Mouse (Mus musculus) forebrain, embryonic 13.5 days (tissue): ENCODE measurements around the gene Dlg2. TPM values are rescaled to one million over a fixed set of nuclear protein-coding genes. Genes with fewer than 3 reads are reported as not detected.

ENCODE experiments used
- ATAC-seq: fragments of 200-750 bp; cut with Nextera tagmentation; 2 replicates; pipeline ENCODE4 v1.8.0; 2017
- H3K27ac ChIP-seq: fragments of 300-500 bp; sonication (generic); 2 replicates; pipeline ENCODE4 v1.5.1; 2015; ENCODE audit warnings: inconsistent platforms, mild to moderate bottlenecking, moderate library complexity
- H3K27me3 ChIP-seq: fragments of 300-500 bp; sonication (generic); 2 replicates; pipeline ENCODE4 v1.6.1; 2015; ENCODE audit warnings: mild to moderate bottlenecking, inconsistent platforms
- H3K36me3 ChIP-seq: fragments of 300-500 bp; sonication (generic); 2 replicates; pipeline ENCODE4 v1.6.1; 2015; ENCODE audit warnings: mild to moderate bottlenecking, inconsistent platforms; ENCODE audit not compliant: poor library complexity, severe bottlenecking
- H3K4me1 ChIP-seq: fragments of 300-500 bp; sonication (generic); 2 replicates; pipeline ENCODE4 v1.6.1; 2015; ENCODE audit warnings: inconsistent platforms
- H3K4me2 ChIP-seq: fragments of 300-500 bp; sonication (generic); 2 replicates; pipeline ENCODE4 v1.6.1; 2015; ENCODE audit warnings: inconsistent platforms, mild to moderate bottlenecking, moderate library complexity
- H3K4me3 ChIP-seq: fragments of 300-500 bp; sonication (generic); 2 replicates; pipeline ENCODE4 v1.5.1; 2015; ENCODE audit warnings: mild to moderate bottlenecking, inconsistent platforms
- H3K9ac ChIP-seq: fragments of 300-500 bp; sonication (generic); 2 replicates; pipeline ENCODE4 v1.6.1; 2015; ENCODE audit warnings: mild to moderate bottlenecking, inconsistent platforms
- H3K9me3 ChIP-seq: fragments of 300-500 bp; sonication (generic); replicated peaks from 2 replicates; pipeline ENCODE4 v1.6.1; 2016; ENCODE audit warnings: inconsistent platforms
- WGBS: fragments of 180-500 bp; shearing (Covaris S2); methylation state at CpG from one replicate; pipeline ENCODE4 v1.1.7; 2015; 5-methylcytosine and 5-hydroxymethylcytosine counted together
- polyA plus RNA-seq: library from polyadenylated mRNA; unstranded; fragments of >200 nt; fragmentation: Nextera tagmentation; extraction: Ambion mirVana; gene quantifications from 2 replicates; pipeline ENCODE4 v1.2.1, GENCODE M21; 2015

Dlg2 gene
- polyA plus RNA-seq, 1 experiment from 2014 or later = 10.1 TPM

DNA sequence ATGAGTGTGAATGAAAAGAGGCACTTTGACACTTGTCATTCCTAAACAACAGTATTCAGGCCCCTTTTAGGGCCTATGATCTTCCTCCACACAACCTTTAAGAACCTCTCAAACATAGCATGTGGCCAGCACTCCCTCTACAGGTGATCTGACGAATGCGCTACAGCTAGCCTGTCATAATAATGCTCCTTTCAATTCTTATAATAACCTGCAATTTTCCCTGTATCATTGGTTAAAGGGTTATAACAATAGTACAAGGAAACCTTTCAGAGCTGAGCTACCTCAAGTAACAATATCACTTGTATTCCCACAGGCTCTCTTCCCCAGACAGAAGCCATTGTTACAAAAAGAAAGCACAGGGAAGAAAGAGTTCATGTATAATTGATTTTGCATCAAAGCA lies 1105.7 kb downstream of the Dlg2 start:
- no peaks in the 10 kb centered on the region for H3K4me1 ChIP-seq
- H3K9me3 ChIP-seq = no peaks in the 10 kb centered on the region
- H3K27ac ChIP-seq = no peak overlapping the region
- no peak overlapping the region for H3K4me2 ChIP-seq
- no peaks in the 10 kb centered on the region for H3K36me3 ChIP-seq
- peak; percentile 75 for ATAC-seq
- no peak overlapping the region for H3K4me3 ChIP-seq
- 61% methylated on average over 2 of the region's 2 CpGs for WGBS
- H3K9ac ChIP-seq = no peak overlapping the region
- H3K27me3 ChIP-seq = no peaks in the 10 kb centered on the region

DNA sequence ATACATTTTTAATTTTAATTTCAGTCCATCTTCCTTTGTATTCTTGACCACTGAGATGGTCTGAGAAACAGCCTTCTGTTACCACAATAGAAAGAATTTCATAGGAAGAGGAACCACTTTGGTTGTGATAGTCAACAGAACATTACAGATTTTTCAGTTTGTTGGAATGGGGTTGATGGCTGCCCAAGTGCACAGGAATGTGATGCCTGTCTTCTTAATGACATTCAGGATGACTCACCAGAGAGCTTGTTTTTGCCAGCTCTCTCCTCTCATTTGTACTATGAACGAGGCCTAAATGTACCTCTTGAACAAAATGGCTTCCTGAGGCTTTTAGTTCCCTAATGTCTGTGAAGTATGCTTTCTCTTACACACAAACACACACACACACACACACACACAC lies 1107.1 kb downstream of the Dlg2 start:
- Histone ChIP-seq H3K4me1 (no peaks in the 10 kb centered on the region), H3K4me2 (no peak overlapping the region), H3K4me3 (no peak overlapping the region), H3K27me3 (no peaks in the 10 kb centered on the region), H3K36me3 (no peaks in the 10 kb centered on the region), H3K9ac (no peak overlapping the region), H3K9me3 (no peaks in the 10 kb centered on the region), H3K27ac (no peak overlapping the region)
- WGBS = 84% methylated on average over 1 of the region's 1 CpGs
- ATAC-seq = no peak

DNA sequence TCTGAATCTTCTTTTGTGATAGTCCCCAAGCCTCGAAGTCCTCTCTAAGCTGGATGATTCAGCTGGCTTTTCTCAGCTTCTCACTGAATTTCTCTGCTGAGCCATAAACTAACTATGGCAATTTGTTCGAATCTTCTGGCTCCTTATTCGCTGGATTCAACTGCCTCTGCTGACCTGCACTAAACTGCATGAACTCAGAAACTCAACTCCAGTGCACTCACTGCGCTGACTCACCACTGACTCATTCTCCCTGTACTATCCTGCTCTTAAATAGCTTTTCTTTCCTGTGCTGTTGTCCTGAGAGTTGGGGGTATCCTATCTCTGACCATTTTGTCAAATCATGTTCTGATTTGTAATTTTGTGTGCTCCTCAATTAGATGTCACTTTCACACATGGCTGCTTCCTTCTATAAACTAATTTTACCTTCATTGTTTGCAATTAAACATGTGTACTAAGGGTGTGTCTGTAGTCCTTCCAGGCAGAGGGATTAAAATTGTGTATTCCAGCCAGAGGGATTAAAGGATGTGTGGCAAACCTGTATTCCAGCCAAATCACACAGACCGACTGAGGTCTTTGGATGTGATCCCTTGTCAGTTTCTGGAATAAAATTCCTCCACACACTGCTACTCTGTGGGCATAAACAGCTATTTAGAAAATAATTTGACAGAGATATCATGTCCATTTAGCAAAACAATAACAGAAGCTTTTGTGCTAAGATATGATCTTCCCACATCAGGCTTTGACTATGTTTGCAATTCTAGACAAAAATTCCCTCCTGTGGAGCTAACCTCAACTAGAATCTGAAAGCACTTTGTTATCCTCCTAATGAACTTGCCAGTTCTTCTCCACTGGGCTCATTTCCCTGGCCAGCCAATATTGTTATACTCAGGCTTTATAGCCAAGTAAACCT lies 1115.0 kb downstream of the Dlg2 start:
- no peaks in the 10 kb centered on the region for H3K27me3 ChIP-seq
- ATAC-seq = 0 out of 2 replicates have a peak, but pooled peaks have one; percentile 43
- H3K4me1 ChIP-seq = peaks cover 6% of the 10 kb centered on the region; the same call in 1 of the 2 replicates
- H3K9ac ChIP-seq = no peak overlapping the region
- no peaks in the 10 kb centered on the region for H3K36me3 ChIP-seq
- H3K9me3 ChIP-seq = no peaks in the 10 kb centered on the region
- H3K4me2 ChIP-seq = no peak overlapping the region
- H3K27ac ChIP-seq = no peak overlapping the region
- WGBS = 72% methylated on average over 5 of the region's 5 CpGs
- no peak overlapping the region for H3K4me3 ChIP-seq

DNA sequence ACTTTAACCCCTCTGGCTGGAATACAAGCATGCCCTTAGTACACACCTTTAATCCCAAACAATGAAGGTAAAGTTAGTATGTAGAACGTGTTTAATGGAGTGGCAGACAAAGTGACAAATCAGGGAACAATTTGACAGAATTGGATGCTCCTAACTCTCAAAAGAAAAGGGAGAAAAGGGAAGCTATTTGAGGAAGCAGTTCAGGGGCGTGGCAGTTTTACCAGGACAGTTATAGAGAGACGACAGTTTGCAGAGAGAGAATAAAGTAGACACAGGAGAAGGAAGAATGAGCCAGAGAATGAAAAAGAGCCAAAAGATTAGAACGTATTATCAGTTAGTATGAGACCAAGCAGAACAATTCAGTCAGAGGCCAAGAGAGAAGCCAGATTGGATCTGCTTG lies 1122.1 kb downstream of the Dlg2 start:
- H3K4me1 ChIP-seq = no peaks in the 10 kb centered on the region
- H3K4me2 ChIP-seq = no peak overlapping the region
- no peak overlapping the region for H3K4me3 ChIP-seq
- no peaks in the 10 kb centered on the region for H3K36me3 ChIP-seq
- H3K9me3 ChIP-seq = no peaks in the 10 kb centered on the region
- no peak overlapping the region for H3K9ac ChIP-seq
- WGBS = 75% methylated on average over 4 of the region's 4 CpGs
- no peaks in the 10 kb centered on the region for H3K27me3 ChIP-seq
- no peak overlapping the region for H3K27ac ChIP-seq
- no peak for ATAC-seq

DNA sequence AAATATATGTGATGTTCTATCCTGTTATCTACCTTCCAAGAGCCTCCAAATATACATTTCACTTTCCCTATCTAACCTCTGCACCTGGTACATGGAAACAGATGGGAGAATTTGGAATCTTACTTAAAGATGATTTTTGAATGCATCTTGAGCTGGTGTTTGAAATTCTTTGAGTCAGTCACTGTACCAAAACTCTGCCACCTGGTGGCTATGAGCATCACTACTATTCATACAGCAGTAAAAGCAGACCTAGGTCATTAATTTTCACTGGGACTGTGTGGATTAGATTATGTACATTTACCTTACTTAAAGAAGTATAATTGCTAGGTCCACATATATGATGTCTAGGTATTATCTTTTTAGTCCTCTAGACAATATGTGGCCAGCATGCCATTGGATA lies 1124.8 kb downstream of the Dlg2 start:
- Histone ChIP-seq H3K27ac (no peak overlapping the region), H3K4me2 (no peak overlapping the region), H3K4me3 (no peak overlapping the region), H3K9me3 (no peaks in the 10 kb centered on the region), H3K4me1 (no peaks in the 10 kb centered on the region), H3K9ac (no peak overlapping the region), H3K36me3 (no peaks in the 10 kb centered on the region), H3K27me3 (no peaks in the 10 kb centered on the region)
- peak; percentile 48; the same call in 1 of the 2 replicates for ATAC-seq

DNA sequence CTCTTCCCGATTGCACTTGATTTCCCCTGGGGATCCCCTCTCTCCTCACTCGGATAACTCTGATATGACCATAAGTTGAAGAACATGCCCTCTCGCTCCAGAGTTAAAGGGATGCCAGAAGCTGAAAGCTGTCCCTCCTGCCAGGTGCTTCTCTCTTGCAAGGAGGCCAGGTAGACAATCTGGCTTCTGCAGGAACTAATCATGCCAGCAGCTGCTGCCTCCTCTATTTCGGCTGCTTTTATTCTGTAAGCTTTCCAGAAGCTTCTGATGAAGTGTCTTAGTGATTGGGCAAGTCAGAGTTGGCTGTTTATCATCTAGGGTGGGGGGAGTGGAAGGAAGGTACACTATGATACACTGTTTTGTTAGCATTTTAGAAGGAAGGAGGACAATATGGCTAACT lies 1127.1 kb downstream of the Dlg2 start:
- Histone ChIP-seq H3K27me3 (no peaks in the 10 kb centered on the region), H3K4me2 (no peak overlapping the region), H3K9ac (no peak overlapping the region), H3K9me3 (no peaks in the 10 kb centered on the region), H3K4me1 (no peaks in the 10 kb centered on the region), H3K4me3 (no peak overlapping the region), H3K36me3 (no peaks in the 10 kb centered on the region), H3K27ac (no peak overlapping the region)
- no peak for ATAC-seq
- 88% methylated on average over 4 of the region's 4 CpGs for WGBS

DNA sequence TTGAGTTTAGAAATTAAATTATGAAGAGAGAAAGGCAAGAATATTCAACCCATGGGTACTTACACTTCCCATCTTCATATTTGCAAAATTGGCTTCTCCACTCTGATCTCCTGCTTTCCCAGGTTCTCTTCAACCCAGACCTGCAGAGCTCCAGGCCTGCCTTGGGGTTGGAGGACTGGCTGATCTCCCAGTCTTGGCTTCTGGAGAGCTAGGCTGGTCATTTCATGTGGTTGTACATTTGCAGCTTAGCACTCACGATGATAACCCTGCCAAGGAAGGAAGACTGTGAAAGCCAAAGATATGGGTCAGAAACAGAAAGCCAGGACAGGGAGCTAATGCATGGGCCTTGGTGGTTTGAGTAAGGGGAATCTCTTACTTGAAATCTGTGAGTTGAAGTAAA lies 1176.6 kb downstream of the Dlg2 start:
- ATAC-seq = no peak
- H3K4me2 ChIP-seq = no peak overlapping the region
- no peaks in the 10 kb centered on the region for H3K9me3 ChIP-seq
- no peaks in the 10 kb centered on the region for H3K36me3 ChIP-seq
- H3K9ac ChIP-seq = no peak overlapping the region
- H3K27ac ChIP-seq = no peak overlapping the region
- 93% methylated on average over 1 of the region's 1 CpGs for WGBS
- H3K4me1 ChIP-seq = no peaks in the 10 kb centered on the region
- no peak overlapping the region for H3K4me3 ChIP-seq
- no peaks in the 10 kb centered on the region for H3K27me3 ChIP-seq

DNA sequence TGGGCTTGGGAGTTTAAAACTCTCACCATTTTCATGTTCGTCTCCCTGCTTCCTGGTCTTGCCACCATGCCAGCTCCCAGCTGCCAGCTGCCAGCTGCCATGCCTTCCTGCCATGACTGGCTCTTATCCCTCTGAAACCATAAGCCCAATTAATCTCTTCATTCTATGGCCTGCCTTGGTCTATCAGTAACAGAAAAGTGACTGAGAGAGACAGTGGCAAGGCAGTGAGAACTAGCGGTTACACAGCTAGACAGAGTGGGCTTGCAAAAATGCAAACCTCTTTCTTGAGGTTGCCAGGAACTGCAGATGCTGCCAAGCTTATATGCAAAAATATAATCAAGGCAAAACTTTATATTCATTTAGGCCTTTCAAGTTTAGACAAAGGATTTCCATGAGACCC lies 1183.0 kb downstream of the Dlg2 start:
- H3K4me3 ChIP-seq = no peak overlapping the region
- H3K27me3 ChIP-seq = no peaks in the 10 kb centered on the region
- peak; percentile 65; the same call in 1 of the 2 replicates for ATAC-seq
- H3K36me3 ChIP-seq = no peaks in the 10 kb centered on the region
- H3K27ac ChIP-seq = no peak overlapping the region
- WGBS = 67% methylated on average over 2 of the region's 2 CpGs
- no peak overlapping the region for H3K4me2 ChIP-seq
- no peak overlapping the region for H3K9ac ChIP-seq
- H3K4me1 ChIP-seq = no peaks in the 10 kb centered on the region
- no peaks in the 10 kb centered on the region for H3K9me3 ChIP-seq

DNA sequence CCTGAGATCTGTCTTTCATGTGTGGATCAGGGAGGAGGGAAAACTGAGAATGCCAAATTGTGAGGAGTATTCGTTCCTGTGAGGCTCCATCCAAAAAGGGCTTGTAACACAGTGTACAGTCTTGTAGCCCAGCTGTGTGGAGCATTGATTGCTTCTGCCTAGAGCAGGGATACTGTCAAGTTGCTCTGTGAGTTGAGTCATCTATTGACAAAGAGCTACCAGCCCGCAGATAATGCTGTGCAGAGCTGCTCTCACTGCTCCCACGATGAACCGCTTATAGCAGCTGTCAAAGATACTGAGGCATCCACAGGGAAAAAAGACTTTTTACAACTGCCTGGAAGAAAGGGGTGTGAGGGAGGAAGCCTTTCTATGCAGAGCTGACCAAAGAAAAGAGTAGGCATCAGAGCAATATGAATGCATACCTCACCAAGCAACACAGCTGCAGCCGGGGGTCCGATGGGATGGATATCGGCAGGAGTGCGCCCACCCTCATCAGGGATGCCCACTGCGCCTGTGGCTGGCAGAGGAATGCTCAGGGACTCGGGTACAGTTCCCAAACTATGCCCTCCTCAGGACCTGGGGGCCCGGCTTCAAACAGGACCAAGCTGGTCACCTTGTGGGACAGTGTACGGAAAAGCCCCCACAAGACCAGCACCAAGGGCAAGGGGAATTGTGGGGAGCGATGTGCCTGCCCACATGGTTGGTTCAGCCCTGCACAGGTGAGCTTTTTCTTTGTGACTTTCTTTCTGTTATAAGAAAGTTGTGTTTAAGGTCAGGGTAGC lies 1196.0 kb downstream of the Dlg2 start:
- Histone ChIP-seq H3K4me1 (no peaks in the 10 kb centered on the region), H3K4me3 (no peak overlapping the region), H3K9ac (no peak overlapping the region), H3K27me3 (no peaks in the 10 kb centered on the region), H3K9me3 (no peaks in the 10 kb centered on the region), H3K27ac (no peak overlapping the region), H3K36me3 (no peaks in the 10 kb centered on the region), H3K4me2 (no peak overlapping the region)
- WGBS = 72% methylated on average over 13 of the region's 13 CpGs
- ATAC-seq = 0 out of 2 replicates have a peak, but pooled peaks have one; percentile 33

DNA sequence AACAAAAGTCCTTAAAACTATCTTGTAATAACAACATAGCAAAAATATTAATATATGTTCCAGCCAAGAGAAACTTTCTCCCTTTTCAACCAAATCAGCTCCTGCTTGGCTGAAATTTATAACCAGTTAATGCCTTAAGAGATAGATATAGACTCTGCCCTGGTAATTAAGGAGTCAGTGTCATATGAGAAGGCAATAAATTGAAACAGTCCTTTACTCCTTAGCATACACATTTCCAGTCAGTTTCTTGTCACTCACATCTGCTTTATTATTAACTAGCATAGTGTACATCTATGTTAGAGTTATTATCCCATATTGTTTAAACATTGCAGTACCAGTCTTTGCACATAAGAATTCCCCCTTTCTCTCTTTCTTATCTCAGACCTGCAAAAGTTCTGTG lies 1197.9 kb downstream of the Dlg2 start:
- Histone ChIP-seq H3K36me3 (no peaks in the 10 kb centered on the region), H3K4me3 (no peak overlapping the region), H3K4me1 (no peaks in the 10 kb centered on the region), H3K9ac (no peak overlapping the region), H3K4me2 (no peak overlapping the region), H3K9me3 (no peaks in the 10 kb centered on the region), H3K27ac (no peak overlapping the region), H3K27me3 (no peaks in the 10 kb centered on the region)
- ATAC-seq = no peak

DNA sequence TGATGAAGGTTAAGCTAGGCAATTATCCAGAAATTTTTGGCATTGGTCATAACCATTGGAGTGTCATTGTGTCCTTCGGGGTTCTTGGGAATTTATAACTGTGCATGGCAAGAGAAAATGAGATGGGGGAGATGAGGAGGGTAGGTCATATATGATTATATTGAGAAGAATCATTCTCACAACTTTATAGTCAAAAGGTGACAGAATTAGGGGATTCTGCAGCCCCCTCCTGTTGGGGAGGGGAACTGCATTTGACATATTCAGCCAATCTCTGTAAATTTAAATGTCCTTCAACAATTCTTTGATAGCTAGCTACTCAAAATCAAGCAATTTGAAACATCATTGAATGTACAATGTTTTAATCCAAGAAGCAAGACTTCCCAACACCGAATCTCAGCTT lies 1201.5 kb downstream of the Dlg2 start:
- no peak overlapping the region for H3K27ac ChIP-seq
- H3K9ac ChIP-seq = no peak overlapping the region
- H3K4me1 ChIP-seq = no peaks in the 10 kb centered on the region
- no peaks in the 10 kb centered on the region for H3K36me3 ChIP-seq
- no peak for ATAC-seq
- H3K4me3 ChIP-seq = no peak overlapping the region
- no peak overlapping the region for H3K4me2 ChIP-seq
- no peaks in the 10 kb centered on the region for H3K27me3 ChIP-seq
- WGBS = 68% methylated on average over 2 of the region's 2 CpGs
- no peaks in the 10 kb centered on the region for H3K9me3 ChIP-seq

DNA sequence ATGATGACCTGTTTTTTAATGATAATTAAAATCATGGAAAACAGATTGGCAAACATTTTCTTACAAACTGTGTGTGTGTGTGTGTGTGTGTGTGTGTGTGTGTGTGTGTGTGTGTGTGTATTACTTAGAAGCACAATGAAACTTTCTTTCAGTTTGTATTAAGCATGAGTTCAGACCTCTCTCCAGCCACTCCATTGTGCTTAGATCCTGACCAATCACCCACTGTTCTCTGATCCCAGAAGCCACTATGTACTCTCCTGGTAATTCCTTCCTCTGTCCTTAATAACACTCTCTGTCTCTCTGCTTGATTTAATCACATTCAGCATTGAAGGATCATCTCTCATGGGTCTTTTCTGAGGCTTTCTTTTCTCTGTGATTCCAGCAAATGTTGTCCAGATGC lies 1211.5 kb downstream of the Dlg2 start:
- Histone ChIP-seq H3K4me2 (no peak overlapping the region), H3K36me3 (no peaks in the 10 kb centered on the region), H3K27ac (no peak overlapping the region), H3K4me1 (no peaks in the 10 kb centered on the region), H3K27me3 (no peaks in the 10 kb centered on the region), H3K9me3 (no peaks in the 10 kb centered on the region), H3K4me3 (no peak overlapping the region), H3K9ac (no peak overlapping the region)
- ATAC-seq = peak; percentile 30; the same call in 1 of the 2 replicates
